Mouse (Mus musculus): ENCODE results near the gene Spib. TPM values are rescaled to one million over a fixed set of nuclear protein-coding genes. Genes with fewer than 3 reads are reported as not detected.

Spib gene
- total RNA-seq, 2 experiments from 2014 or later, result 4.7 TPM; not detected in 1

GRCm38 (mm10) chr7:44529518-44529917, 2.4 kb downstream of the Spib start:
- no peak for ATAC-seq (replicated peaks; ENCODE audit: low FRiP score, low TSS enrichment, poor library complexity, severe bottlenecking)

- peak; percentile 77 for ATAC-seq (replicated peaks; ENCODE audit: low FRiP score, low TSS enrichment, poor library complexity, severe bottlenecking)
These were observed 4.1 kb downstream of the Spib start for GRCm38 (mm10) chr7:44527483-44528398.

- no peak for ATAC-seq (replicated peaks; ENCODE audit: low FRiP score, low TSS enrichment, poor library complexity, severe bottlenecking)
These were observed 5.3 kb downstream of the Spib start for GRCm38 (mm10) chr7:44526414-44527154.

- ATAC-seq (replicated peaks; ENCODE audit: low FRiP score, low TSS enrichment, poor library complexity, severe bottlenecking), result no peak
These were observed 6.6 kb downstream of the Spib start for GRCm38 (mm10) chr7:44525126-44525832.

- no peak for ATAC-seq (replicated peaks; ENCODE audit: low FRiP score, low TSS enrichment, poor library complexity, severe bottlenecking)
These were observed 7.4 kb downstream of the Spib start, which contains the start of gene Mybpc2 for GRCm38 (mm10) chr7:44524502-44524901. Gene Mybpc2 (minus strand): TSS chr7:44524656.

- no peak for ATAC-seq (replicated peaks; ENCODE audit: low FRiP score, low TSS enrichment, poor library complexity, severe bottlenecking)
These were observed 8.8 kb downstream of the Spib start for GRCm38 (mm10) chr7:44523056-44523455.

- ATAC-seq (replicated peaks; ENCODE audit: low FRiP score, low TSS enrichment, poor library complexity, severe bottlenecking), result peak; percentile 50
These were observed 10.2 kb downstream of the Spib start for GRCm38 (mm10) chr7:44521710-44522109.

- ATAC-seq (replicated peaks; ENCODE audit: low FRiP score, low TSS enrichment, poor library complexity, severe bottlenecking), result no peak
These were observed 10.9 kb downstream of the Spib start for GRCm38 (mm10) chr7:44520990-44521389.

- 0 out of 2 replicates have a peak, but pooled peaks have one; percentile 35 for ATAC-seq (replicated peaks; ENCODE audit: low FRiP score, low TSS enrichment, poor library complexity, severe bottlenecking)
These were observed 12.5 kb downstream of the Spib start for GRCm38 (mm10) chr7:44519240-44519913.

- no peak for ATAC-seq (replicated peaks; ENCODE audit: low FRiP score, low TSS enrichment, poor library complexity, severe bottlenecking)
These were observed 24.4 kb downstream of the Spib start for GRCm38 (mm10) chr7:44507491-44507890.

GRCm38 (mm10) chr7:44501563-44502115, 30.2 kb downstream of the Spib start:
- peak; percentile 53 for ATAC-seq (replicated peaks; ENCODE audit: low FRiP score, low TSS enrichment, poor library complexity, severe bottlenecking)

- no peak for ATAC-seq (replicated peaks; ENCODE audit: low FRiP score, low TSS enrichment, poor library complexity, severe bottlenecking)
These were observed 31.8 kb downstream of the Spib start for GRCm38 (mm10) chr7:44500046-44500445.

GRCm38 (mm10) chr7:44498922-44499321, 32.9 kb downstream of the Spib start:
- ATAC-seq (replicated peaks; ENCODE audit: low FRiP score, low TSS enrichment, poor library complexity, severe bottlenecking), result no peak

GRCm38 (mm10) chr7:44497361-44498055, 34.4 kb downstream of the Spib start:
- ATAC-seq (replicated peaks; ENCODE audit: low FRiP score, low TSS enrichment, poor library complexity, severe bottlenecking), result no peak

- ATAC-seq (replicated peaks; ENCODE audit: low FRiP score, low TSS enrichment, poor library complexity, severe bottlenecking), result peak; percentile 43; the same call in 1 of the 2 replicates
These were observed 35.1 kb downstream of the Spib start for GRCm38 (mm10) chr7:44496771-44497109.

- peak; percentile 95 for ATAC-seq (replicated peaks; ENCODE audit: low FRiP score, low TSS enrichment, poor library complexity, severe bottlenecking)
These were observed 35.7 kb downstream of the Spib start, which contains the start of the genes Emc10 and Fam71e1 for GRCm38 (mm10) chr7:44495992-44496770. Gene Emc10 (minus strand): TSS chr7:44496529. Gene Fam71e1 (plus strand): TSS chr7:44496581.

GRCm38 (mm10) chr7:44495086-44495485, 36.8 kb downstream of the Spib start:
- ATAC-seq (replicated peaks; ENCODE audit: low FRiP score, low TSS enrichment, poor library complexity, severe bottlenecking), result no peak

- no peak for ATAC-seq (replicated peaks; ENCODE audit: low FRiP score, low TSS enrichment, poor library complexity, severe bottlenecking)
These were observed 37.2 kb downstream of the Spib start for GRCm38 (mm10) chr7:44494681-44495080.

All from megakaryocyte-erythroid progenitor cell, adult 5-6 weeks (primary cell).